Mouse (Mus musculus) lung, postnatal 0 days (tissue): ENCODE results near the gene Sh3pxd2a.
"Not testable (repeated sequence)": the region's sequence is repeated elsewhere in the genome, so short reads cannot be mapped to it uniquely, and the experiment has no call there.

ENCODE experiments used
- CTCF ChIP-seq: IDR thresholded peaks from 2 replicates; pipeline ENCODE4 v1.5.1; 2016; ENCODE audit warnings: antibody characterized with exemption, mild to moderate bottlenecking
- EP300 ChIP-seq: IDR thresholded peaks from 2 replicates; pipeline ENCODE4 v1.6.1; 2016; ENCODE audit warnings: antibody characterized with exemption, mild to moderate bottlenecking, control low read depth

DNA sequence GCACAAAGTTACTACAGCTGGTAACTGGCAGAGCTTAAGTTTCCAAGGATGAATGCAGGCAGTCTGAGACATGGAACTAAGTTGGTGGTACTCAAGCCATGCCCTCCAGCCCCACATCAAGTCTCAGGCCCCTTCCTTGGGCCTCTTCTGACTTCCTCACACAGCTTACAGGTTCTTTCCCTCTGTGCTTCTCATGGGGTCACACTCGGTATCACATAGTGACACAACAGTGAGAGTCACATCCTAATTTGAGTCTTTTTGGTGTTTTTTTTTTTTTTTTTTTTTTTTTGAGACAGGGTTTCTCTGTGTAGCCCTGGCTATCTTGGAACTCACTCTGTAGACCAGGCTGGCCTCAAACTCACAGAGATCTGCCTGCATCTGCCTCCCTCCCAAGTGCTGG lies 69.4 kb downstream of the Sh3pxd2a start:
- not testable (repeated sequence) for TF ChIP-seq CTCF, EP300
